Mouse (Mus musculus) embryo, embryonic 10.5 days (tissue): ENCODE results near the gene Klhdc8a.
"Not testable (repeated sequence)": the region's sequence is repeated elsewhere in the genome, so short reads cannot be mapped to it uniquely, and the experiment has no call there.

ENCODE experiments used
- DNase-seq: peaks from one replicate; pipeline ENCODE4 v3.0.0-alpha.2; 2015; ENCODE audit warnings: low spot score

Klhdc8a gene

DNA sequence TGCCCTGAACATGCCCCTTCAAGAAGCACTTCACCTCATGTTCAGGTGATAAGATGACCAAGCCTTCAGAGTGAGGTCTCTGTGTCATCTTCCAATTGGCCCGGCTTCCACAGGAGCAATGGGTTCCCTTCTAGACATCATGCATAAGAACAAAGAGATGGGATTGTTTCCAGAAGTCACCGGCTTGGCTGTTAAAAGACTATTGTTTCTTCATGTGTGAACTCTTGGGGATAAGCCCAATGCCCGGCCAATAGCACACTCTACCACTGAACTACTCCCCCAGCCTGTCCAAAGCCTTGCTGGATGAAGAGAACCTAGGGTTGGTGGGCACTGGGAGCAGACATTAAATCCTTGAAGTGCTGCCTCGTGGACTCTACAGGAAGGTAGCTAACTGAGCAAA is 47.1 kb downstream of the Klhdc8a start:
- DNase-seq: no peak

DNA sequence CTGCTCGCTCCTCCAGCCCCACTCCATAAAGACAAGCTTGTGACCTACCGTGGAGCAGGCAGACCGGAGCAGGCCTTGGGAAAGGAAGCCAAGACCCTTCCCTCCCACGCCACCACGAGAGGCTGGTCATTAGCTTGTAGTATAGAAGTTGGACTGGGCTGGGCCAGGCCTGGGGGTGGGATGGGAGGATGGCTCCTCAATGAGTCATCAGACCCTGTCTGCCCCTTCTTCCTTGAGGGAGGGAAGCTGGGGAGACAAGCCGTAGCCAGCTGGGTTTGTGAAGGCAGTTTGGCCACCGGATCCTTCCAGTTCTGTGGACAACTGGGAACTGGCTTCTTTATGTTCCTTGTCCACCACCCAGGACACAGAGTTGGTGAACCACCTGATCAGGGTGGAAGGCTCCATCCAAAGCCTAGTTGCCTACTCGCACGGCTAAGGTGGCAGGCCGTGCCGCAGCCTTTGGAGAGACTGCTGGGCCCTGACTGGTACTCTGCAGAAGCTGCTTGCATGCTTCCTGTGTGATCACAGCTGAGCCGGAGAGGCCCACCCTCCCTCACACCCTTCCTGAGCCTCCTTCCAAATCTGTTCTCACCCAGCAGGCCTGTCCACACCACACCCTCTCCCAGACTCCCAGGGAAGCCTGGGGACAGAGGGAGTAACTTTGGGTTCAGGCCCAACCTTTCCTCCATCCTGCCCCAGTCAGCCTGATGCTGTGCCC is 47.9 kb downstream of the Klhdc8a start:
- no peak for DNase-seq

DNA sequence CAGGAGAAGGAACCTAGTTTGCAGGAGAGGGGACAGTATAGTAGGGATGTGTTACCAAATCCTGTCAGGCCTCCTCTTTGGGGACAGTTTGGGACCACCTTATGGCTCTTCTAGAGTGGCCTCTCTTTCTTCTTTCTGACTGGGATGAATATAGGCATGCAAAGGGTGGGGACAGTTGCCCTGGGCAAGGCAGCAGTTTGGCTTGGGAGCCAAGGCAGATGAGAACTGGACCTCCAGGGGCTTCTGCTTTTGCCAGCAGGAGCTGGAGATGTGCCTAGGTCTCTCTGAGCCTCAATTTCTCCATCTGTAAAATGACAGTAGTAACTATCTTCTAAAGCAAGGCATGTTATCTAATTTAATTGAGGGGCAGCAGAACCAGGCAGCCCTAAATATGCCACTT is 48.5 kb downstream of the Klhdc8a start:
- DNase-seq: no peak

DNA sequence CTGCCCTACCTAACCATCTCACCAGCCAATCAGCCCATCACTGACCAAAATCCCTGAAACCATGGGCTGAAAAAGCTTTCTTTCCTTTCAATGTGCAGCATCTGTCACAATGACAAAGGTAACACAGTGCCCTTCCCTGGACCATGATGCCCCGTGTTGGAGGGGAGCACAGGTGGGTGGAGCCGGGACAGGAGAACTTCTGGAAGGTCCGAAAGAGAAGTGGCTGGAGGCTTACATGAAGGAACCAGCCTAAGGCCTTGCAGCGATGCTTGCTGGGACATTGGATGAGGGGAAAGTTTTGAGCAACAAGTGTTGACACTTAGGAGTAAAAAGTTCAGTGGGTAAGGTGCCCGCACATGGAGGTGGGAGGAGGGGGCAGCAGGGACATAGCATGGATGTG is 50.0 kb downstream of the Klhdc8a start:
- no peak for DNase-seq

DNA sequence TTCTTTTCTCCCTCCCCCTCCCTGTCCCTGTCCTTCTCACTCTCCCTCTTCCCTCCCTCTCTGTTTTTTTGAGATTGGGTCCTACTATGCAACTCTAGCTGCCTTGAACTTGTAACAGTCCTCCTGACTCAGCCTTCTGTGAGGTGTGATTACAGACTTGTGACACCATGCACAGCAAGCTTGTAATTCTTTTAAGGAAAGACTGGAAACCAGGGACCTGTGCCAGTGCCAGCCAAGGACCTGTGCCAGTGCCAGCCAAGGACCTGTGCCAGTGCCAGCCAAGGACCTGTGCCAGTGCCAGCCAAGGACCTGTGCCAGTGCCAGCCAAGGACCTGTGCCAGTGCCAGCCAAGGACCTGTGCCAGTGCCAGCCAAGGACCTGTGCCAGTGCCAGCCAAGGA is 50.6 kb downstream of the Klhdc8a start:
- DNase-seq: not testable (repeated sequence)

DNA sequence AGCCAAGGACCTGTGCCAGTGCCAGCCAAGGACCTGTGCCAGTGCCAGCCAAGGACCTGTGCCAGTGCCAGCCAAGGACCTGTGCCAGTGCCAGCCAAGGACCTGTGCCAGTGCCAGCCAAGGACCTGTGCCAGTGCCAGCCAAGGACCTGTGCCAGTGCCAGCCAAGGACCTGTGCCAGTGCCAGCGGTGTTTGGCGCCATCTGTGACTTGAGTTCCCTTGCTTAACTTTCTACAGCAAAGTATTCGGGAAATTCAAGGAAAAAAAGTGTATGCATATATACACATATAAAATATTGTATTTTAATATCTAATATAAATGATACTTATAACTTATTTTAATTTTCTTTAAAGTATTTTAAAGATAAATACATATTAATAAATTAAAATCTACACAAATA is 51.2 kb downstream of the Klhdc8a start:
- not testable (repeated sequence) for DNase-seq

DNA sequence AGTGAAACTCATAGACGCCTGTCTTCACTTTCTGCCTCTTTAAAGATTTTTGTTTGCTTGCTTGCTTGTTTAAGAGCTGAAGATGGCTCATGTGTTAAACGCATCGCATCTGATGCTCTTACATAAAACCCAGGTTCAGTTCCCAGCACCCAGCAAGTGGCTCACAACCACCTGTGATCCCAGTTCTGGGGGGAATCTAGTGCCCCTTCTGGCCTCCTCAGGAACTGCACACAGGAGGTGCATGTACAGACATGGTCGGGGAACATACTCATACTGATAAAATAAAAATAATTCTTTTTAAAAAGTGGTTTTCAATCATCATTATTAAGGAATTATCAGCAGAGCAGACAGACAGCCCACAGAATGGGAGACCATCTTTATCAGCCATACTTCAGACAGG is 52.6 kb downstream of the Klhdc8a start:
- DNase-seq: no peak

DNA sequence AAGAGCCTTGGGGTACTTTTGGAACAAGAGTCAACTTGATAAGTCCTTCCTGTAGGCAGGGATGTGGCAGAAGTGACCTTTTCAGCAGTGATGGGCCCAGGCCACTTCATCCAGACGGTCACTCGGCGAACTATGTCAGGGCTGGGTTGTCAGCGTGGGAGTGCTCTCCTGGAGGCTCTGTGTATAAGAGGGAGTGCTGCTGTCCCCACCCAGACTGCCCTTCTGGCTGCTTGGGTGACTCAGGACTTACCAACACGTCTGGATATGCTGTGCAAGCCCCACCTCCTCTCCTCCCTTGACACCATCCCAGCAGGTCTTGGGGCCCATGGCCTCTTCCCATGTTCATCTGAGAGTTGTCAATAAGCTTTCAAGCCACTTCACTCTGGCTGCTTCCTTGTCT is 55.0 kb downstream of the Klhdc8a start:
- DNase-seq: no peak

DNA sequence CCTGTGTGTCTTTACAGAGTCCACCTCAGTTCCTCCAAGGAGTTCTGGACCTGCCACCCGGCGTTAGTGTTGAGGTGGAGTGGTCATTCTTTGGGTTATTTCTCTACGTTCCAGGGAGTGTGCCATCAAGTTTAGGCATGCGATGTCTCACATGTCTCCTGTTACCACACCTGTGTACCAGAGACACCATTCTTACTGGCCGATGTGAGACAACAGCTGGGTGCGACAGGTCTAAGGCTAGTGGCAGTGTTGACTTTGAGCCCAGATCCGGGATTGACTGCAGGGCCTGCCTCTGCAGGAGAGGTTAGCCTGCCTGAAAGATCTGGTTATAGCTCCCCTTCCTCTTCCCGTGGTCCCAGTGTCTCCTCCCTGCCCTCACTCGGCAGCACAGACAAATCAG is 55.8 kb downstream of the Klhdc8a start:
- no peak for DNase-seq

DNA sequence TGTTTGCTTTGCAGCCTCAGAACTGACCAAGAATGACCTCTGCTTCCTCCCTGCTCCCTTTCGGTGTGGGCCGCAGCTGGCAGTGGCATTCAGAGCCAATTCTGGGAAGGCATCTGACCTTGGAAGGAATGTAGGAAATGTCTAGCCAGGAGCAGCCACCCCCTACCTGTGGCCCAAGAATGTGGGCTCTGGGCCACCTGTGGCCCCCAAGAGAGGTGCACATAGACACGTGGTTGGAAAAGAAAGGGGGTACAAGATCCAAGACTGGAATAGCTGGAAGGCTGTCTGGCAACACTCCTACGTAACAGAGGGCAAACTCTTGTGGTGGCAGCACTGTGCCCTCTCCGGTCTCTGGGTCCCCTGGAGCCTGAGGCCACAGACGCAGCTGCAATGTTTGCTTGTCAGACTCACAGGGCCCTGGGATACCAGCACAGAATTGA is 56.8 kb downstream of the Klhdc8a start:
- DNase-seq: no peak

DNA sequence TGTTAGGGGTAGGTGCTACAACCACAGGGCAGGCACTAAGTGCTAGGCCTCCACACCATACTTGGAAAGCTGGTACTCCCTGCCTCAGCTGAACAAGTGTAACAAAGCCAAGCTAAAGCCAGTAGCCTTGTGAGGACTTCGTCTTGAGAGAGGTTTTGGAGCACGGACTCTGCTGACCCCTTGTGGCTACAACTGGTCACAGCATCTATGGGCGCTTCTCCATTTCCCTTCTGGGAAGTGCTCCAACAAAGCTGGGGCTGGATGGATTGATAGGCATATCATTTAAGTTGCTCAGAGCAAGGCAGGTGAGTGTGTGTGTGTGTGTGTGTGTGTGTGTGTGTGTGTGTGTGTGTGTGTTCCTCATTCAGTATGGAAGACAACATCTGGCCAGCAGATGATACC is 57.4 kb downstream of the Klhdc8a start:
- DNase-seq: peak; percentile 96

DNA sequence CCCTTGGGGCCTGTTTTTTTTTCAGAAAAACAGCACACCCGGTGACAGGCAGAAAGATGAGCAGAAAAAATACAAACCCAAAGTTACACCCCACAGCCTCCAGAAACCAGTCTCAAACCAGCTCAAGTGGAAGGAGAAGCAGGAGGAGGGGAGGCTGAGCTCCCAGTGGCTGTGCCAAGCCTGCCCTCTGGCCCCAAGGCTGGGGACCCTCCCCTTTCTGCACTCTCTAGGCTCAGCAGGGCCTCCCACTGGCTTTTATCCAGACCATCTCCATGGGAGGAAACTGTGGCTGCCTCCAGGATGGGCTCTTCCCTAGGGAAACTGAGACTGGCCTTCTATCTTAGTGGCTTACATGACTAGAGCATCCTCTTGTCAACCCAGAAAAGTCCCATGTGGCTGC is 58.4 kb downstream of the Klhdc8a start:
- no peak for DNase-seq
